In genomic region chr19:28520761-28521181, GRCm38 (mm10) we compare ENCODE assay signal across 23 mouse cellular contexts.
DNase-seq lines count a peak whose midpoint lies in the region; ATAC-seq and TF ChIP-seq lines count a peak whose summit lies in the region.
"Had no signal": no experiment of that assay in that cellular context is flagged by ENCODE, and none has a peak within 500 bp of the region (broad histone marks: within the 10 kb centered on the region; RNA-seq: fewer than 3 reads in every experiment).

No protein-coding gene starts in this region.

- H3K27ac ChIP-seq in liver, postnatal 0 days (ENCODE audit: low read depth), result no peak overlapping the region
- H3K27ac ChIP-seq in liver, embryonic 12.5 days, result no peak overlapping the region
- H3K27ac ChIP-seq: embryonic facial prominence, embryonic 15.5 days; hindbrain, embryonic 12.5 days; limb, embryonic 10.5 days; liver, embryonic 14.5 days; midbrain, embryonic 13.5 days; neural tube, embryonic 15.5 days had no signal

- no peaks in the 10 kb centered on the region for H3K27me3 ChIP-seq in liver, postnatal 0 days (ENCODE audit: insufficient read depth, low read length)
- no peaks in the 10 kb centered on the region for H3K27me3 ChIP-seq in liver, embryonic 12.5 days (replicated peaks)
- H3K27me3 ChIP-seq: CH12.LX; embryonic facial prominence, embryonic 15.5 days; heart, embryonic 12.5 days; hindbrain, embryonic 12.5 days; midbrain, embryonic 13.5 days; neural tube, embryonic 15.5 days had no signal

- DNase-seq in liver, postnatal 0 days, result no peak
- DNase-seq in kidney, adult 8-10 months, result peak; percentile 65 to 80
- DNase-seq in kidney, postnatal 14 days, result peak; percentile 49
- DNase-seq in left cerebral cortex, postnatal 36 days (ENCODE audit: low spot score in 2 of 2), result no peak
- DNase-seq in spleen, adult 12 weeks (ENCODE audit: low spot score), result no peak
- DNase-seq: adrenal gland, postnatal 25 days; cerebellum, adult 11-12 months; cerebellum, postnatal 25 days; forebrain, postnatal 0 days; heart, postnatal 14 days; right cerebral cortex, postnatal 14 days; thymus, postnatal 25 days had no signal

- ATAC-seq in liver, postnatal 0 days, result peak; percentile 74
- ATAC-seq in liver, embryonic 12.5 days, result no peak
- no peak for ATAC-seq in monocyte, adult 5-6 weeks (replicated peaks; ENCODE audit: insufficient number of reproducible peaks, low FRiP score, low TSS enrichment, poor library complexity, severe bottlenecking)
- ATAC-seq: forebrain, postnatal 0 days; lung, postnatal 0 days; midbrain, embryonic 13.5 days had no signal

- intact Hi-C loops in left cerebral cortex, postnatal 36 days (cut with DNase I), result no loop called here

- H3K36me3 ChIP-seq in liver, postnatal 0 days (replicated peaks; ENCODE audit: insufficient read depth, low read length), result no peaks in the 10 kb centered on the region
- H3K36me3 ChIP-seq in liver, embryonic 12.5 days, result no peaks in the 10 kb centered on the region
- H3K36me3 ChIP-seq: embryonic facial prominence, embryonic 15.5 days; heart, embryonic 12.5 days; hindbrain, embryonic 12.5 days; limb, embryonic 10.5 days; midbrain, embryonic 13.5 days; neural tube, embryonic 15.5 days had no signal

- H3K4me1 ChIP-seq in liver, postnatal 0 days (ENCODE audit: insufficient read depth), result peaks cover 8% of the 10 kb centered on the region
- 0 out of 2 replicates have a peak, but pooled peaks cover 8% of the 10 kb centered on the region for H3K4me1 ChIP-seq in liver, embryonic 12.5 days
- H3K4me1 ChIP-seq: midbrain, embryonic 13.5 days; neural tube, embryonic 15.5 days had no signal

- H3K9me3 ChIP-seq in liver, postnatal 0 days (ENCODE audit: low read length), result no peaks in the 10 kb centered on the region
- H3K9me3 ChIP-seq in liver, embryonic 12.5 days (replicated peaks), result no peaks in the 10 kb centered on the region
- H3K9me3 ChIP-seq: embryonic facial prominence, embryonic 15.5 days; heart, embryonic 12.5 days; hindbrain, embryonic 12.5 days; limb, embryonic 10.5 days; midbrain, embryonic 13.5 days; neural tube, embryonic 15.5 days had no signal

- WGBS in liver, postnatal 0 days (ENCODE audit: insufficient replicate concordance), result 64% methylated on average over 6 of the region's 6 CpGs
- 62% methylated on average over 6 of the region's 6 CpGs for WGBS in liver, embryonic 12.5 days (ENCODE audit: insufficient replicate concordance)

- no peak for TF ChIP-seq EP300 in liver, postnatal 0 days (IDR thresholded peaks at IDR 0.05; ENCODE audit: low read depth)

- no peak overlapping the region for H3K9ac ChIP-seq in liver, postnatal 0 days (replicated peaks)
- no peak overlapping the region for H3K9ac ChIP-seq in liver, embryonic 12.5 days
- H3K9ac ChIP-seq: embryonic facial prominence, embryonic 15.5 days; forebrain, postnatal 0 days; heart, embryonic 12.5 days; hindbrain, embryonic 12.5 days; liver, embryonic 14.5 days; midbrain, embryonic 13.5 days; neural tube, embryonic 15.5 days had no signal

- H3K4me3 ChIP-seq in liver, postnatal 0 days (ENCODE audit: low read depth, low read length), result no peak overlapping the region
- no peak overlapping the region for H3K4me3 ChIP-seq in liver, embryonic 12.5 days
- H3K4me3 ChIP-seq: embryonic facial prominence, embryonic 15.5 days; heart, embryonic 12.5 days; hindbrain, embryonic 12.5 days; limb, embryonic 10.5 days; midbrain, embryonic 13.5 days; neural tube, embryonic 15.5 days had no signal

- no peak for TF ChIP-seq CTCF in liver, postnatal 0 days (IDR thresholded peaks at IDR 0.05; ENCODE audit: low read depth)

- H3K4me2 ChIP-seq in liver, postnatal 0 days (ENCODE audit: low read depth, low read length), result no peak overlapping the region
- H3K4me2 ChIP-seq in liver, embryonic 12.5 days, result no peak overlapping the region
- H3K4me2 ChIP-seq: embryonic facial prominence, embryonic 15.5 days; heart, embryonic 12.5 days; hindbrain, embryonic 12.5 days; midbrain, embryonic 13.5 days; neural tube, embryonic 15.5 days had no signal

Comparison
In these comparisons a context has a peak if more than half of its experiments do, and no peak if none do; other contexts are left out.
1. DNase-seq: peak in kidney, adult 8-10 months (2 of 2) and kidney, postnatal 14 days (single experiment); none in liver, postnatal 0 days (single experiment), left cerebral cortex, postnatal 36 days (0 of 2) and spleen, adult 12 weeks (single experiment).